Mouse (Mus musculus): ENCODE results near the gene Flt1. TPM values are rescaled to one million over a fixed set of nuclear protein-coding genes. Genes with fewer than 3 reads are reported as not detected.

Flt1 gene
- polyA plus RNA-seq, 1 experiment from 2014 or later: 3.9 TPM

DNA sequence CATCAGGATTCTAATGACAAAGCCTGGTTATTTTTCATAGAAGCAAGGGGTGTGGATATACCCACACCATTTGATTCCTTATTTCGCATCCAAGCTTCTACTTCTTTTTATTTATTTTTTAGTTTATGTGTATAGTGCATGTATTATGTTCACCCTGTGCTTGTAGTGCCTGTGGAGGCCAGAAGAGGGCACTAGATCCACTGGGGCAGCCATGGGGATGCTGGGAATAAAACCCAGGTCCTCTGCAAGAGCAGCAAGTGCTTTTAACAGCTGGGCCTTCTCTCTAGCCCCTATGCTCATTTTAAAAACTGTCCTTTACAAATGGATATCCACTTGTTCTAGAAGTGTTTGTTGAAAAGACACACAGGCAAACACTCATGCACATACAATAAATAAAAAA lies 33.2 kb downstream of the Flt1 start:
- ATAC-seq (ENCODE audit: low FRiP score, low TSS enrichment): no peak
- 90% methylated on average over 1 of the region's 1 CpGs for WGBS
- no peak overlapping the region for H3K4me2 ChIP-seq (replicated peaks; ENCODE audit: low read depth)

GRCm38 (mm10) chr5:147683707-147684323 lies 42.0 kb downstream of the Flt1 start:
- 88% methylated on average over 12 of the region's 12 CpGs for WGBS
- TF ChIP-seq CTCF (IDR thresholded peaks at IDR 0.05; ENCODE audit: low read depth) (no peak), EP300 (optimal IDR thresholded peaks at IDR 0.05) (no peak)
- H3K27me3 ChIP-seq (ENCODE audit: control insufficient read depth, insufficient read depth, low read length): no peaks in the 10 kb centered on the region

More for the DNA sequence above, 33.2 kb downstream of the Flt1 start:
- Histone ChIP-seq H3K9ac (ENCODE audit: low read length) (no peak overlapping the region), H3K9me3 (ENCODE audit: control insufficient read depth, low read length) (no peaks in the 10 kb centered on the region), H3K27ac (replicated peaks) (no peak overlapping the region), H3K4me3 (ENCODE audit: low read depth, low read length) (no peak overlapping the region), H3K27me3 (ENCODE audit: control insufficient read depth, insufficient read depth, low read length) (no peaks in the 10 kb centered on the region), H3K36me3 (ENCODE audit: control insufficient read depth, insufficient read depth, low read length) (no peaks in the 10 kb centered on the region), H3K4me1 (replicated peaks; ENCODE audit: control insufficient read depth, insufficient read depth) (no peaks in the 10 kb centered on the region)
- no peak for DNase-seq (ENCODE audit: low spot score)
- TF ChIP-seq CTCF (IDR thresholded peaks at IDR 0.05; ENCODE audit: low read depth) (no peak), EP300 (optimal IDR thresholded peaks at IDR 0.05) (no peak)

DNA sequence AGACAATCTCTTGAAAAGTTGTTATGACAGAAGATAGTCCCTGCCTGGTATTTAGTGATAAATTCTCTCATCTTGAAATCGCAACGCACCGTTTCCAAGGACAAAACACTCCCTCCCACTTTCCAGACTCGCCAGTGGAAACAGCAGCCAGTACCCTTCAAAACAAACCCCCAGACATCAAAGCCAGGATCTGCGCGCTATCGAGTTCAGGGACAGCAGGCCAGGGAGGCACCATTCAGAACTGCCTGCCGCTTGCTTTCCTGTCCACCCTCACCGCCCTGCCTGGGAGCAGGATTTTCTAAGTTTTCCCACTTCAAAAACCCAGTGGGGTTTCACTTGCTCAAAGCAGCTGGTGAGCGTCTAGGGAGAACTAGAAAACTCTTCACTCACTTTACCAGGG lies 44.6 kb downstream of the Flt1 start:
- Histone ChIP-seq H3K27ac (replicated peaks) (no peak overlapping the region), H3K4me3 (ENCODE audit: low read depth, low read length) (no peak overlapping the region), H3K4me1 (replicated peaks; ENCODE audit: control insufficient read depth, insufficient read depth) (no peaks in the 10 kb centered on the region), H3K9me3 (ENCODE audit: control insufficient read depth, low read length) (no peaks in the 10 kb centered on the region), H3K9ac (ENCODE audit: low read length) (no peak overlapping the region), H3K36me3 (ENCODE audit: control insufficient read depth, insufficient read depth, low read length) (no peaks in the 10 kb centered on the region), H3K4me2 (replicated peaks; ENCODE audit: low read depth) (no peak overlapping the region), H3K27me3 (ENCODE audit: control insufficient read depth, insufficient read depth, low read length) (no peaks in the 10 kb centered on the region)
- DNase-seq (ENCODE audit: low spot score) (no peak), ATAC-seq (ENCODE audit: low FRiP score, low TSS enrichment) (no peak)
- WGBS: 16% methylated on average over 10 of the region's 10 CpGs
- TF ChIP-seq EP300 (optimal IDR thresholded peaks at IDR 0.05) (no peak), CTCF (IDR thresholded peaks at IDR 0.05; ENCODE audit: low read depth) (no peak)

More at GRCm38 (mm10) chr5:147683707-147684323, 42.0 kb downstream of the Flt1 start:
- no peaks in the 10 kb centered on the region for H3K4me1 ChIP-seq (replicated peaks; ENCODE audit: control insufficient read depth, insufficient read depth)
- H3K27ac ChIP-seq (replicated peaks): no peak overlapping the region
- DNase-seq (ENCODE audit: low spot score) (no peak), ATAC-seq (ENCODE audit: low FRiP score, low TSS enrichment) (no peak)
- no peak overlapping the region for H3K9ac ChIP-seq (ENCODE audit: low read length)
- no peaks in the 10 kb centered on the region for H3K9me3 ChIP-seq (ENCODE audit: control insufficient read depth, low read length)
- no peaks in the 10 kb centered on the region for H3K36me3 ChIP-seq (ENCODE audit: control insufficient read depth, insufficient read depth, low read length)
- no peak overlapping the region for H3K4me3 ChIP-seq (ENCODE audit: low read depth, low read length)
- no peak overlapping the region for H3K4me2 ChIP-seq (replicated peaks; ENCODE audit: low read depth)

DNA sequence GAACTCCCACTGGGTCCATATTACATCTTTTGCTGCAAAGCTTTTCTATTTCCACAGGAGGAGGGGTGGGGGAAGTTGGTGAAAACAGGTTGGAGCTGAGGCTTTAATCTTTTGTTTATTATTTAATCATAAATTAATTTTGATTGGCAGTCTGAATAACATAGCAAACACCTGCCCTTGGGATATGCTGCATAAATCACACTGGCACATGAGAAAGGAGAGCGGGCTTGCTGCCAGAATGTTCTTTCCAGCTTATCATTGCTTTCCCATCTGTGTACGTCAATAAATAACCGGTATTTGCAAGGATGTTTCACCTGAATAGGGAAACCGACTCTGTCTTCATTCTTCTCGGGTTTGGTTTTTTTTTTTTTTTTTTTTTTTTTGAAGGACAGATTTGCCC lies 45.1 kb downstream of the Flt1 start:
- DNase-seq (ENCODE audit: low spot score) (no peak), ATAC-seq (ENCODE audit: low FRiP score, low TSS enrichment) (no peak)
- TF ChIP-seq EP300 (optimal IDR thresholded peaks at IDR 0.05): no peak
- TF ChIP-seq CTCF (IDR thresholded peaks at IDR 0.05; ENCODE audit: low read depth): no peak
- no peak overlapping the region for H3K27ac ChIP-seq (replicated peaks)
- no peak overlapping the region for H3K9ac ChIP-seq (ENCODE audit: low read length)
- H3K9me3 ChIP-seq (ENCODE audit: control insufficient read depth, low read length): no peaks in the 10 kb centered on the region
- no peaks in the 10 kb centered on the region for H3K27me3 ChIP-seq (ENCODE audit: control insufficient read depth, insufficient read depth, low read length)
- no peak overlapping the region for H3K4me2 ChIP-seq (replicated peaks; ENCODE audit: low read depth)
- no peaks in the 10 kb centered on the region for H3K4me1 ChIP-seq (replicated peaks; ENCODE audit: control insufficient read depth, insufficient read depth)
- WGBS: 32% methylated on average over 5 of the region's 5 CpGs
- no peak overlapping the region for H3K4me3 ChIP-seq (ENCODE audit: low read depth, low read length)
- no peaks in the 10 kb centered on the region for H3K36me3 ChIP-seq (ENCODE audit: control insufficient read depth, insufficient read depth, low read length)

GRCm38 (mm10) chr5:147679316-147679715 lies 46.5 kb downstream of the Flt1 start:
- Histone ChIP-seq H3K9ac (ENCODE audit: low read length) (no peak overlapping the region), H3K36me3 (ENCODE audit: control insufficient read depth, insufficient read depth, low read length) (no peaks in the 10 kb centered on the region), H3K9me3 (ENCODE audit: control insufficient read depth, low read length) (no peaks in the 10 kb centered on the region), H3K27me3 (ENCODE audit: control insufficient read depth, insufficient read depth, low read length) (no peaks in the 10 kb centered on the region), H3K27ac (replicated peaks) (no peak overlapping the region), H3K4me1 (replicated peaks; ENCODE audit: control insufficient read depth, insufficient read depth) (no peaks in the 10 kb centered on the region), H3K4me3 (ENCODE audit: low read depth, low read length) (no peak overlapping the region), H3K4me2 (replicated peaks; ENCODE audit: low read depth) (no peak overlapping the region)
- ATAC-seq (ENCODE audit: low FRiP score, low TSS enrichment) (no peak), DNase-seq (ENCODE audit: low spot score) (no peak)
- 81% methylated on average over 12 of the region's 12 CpGs for WGBS
- TF ChIP-seq CTCF (IDR thresholded peaks at IDR 0.05; ENCODE audit: low read depth) (no peak), EP300 (optimal IDR thresholded peaks at IDR 0.05) (no peak)

- no peak overlapping the region for H3K9ac ChIP-seq (ENCODE audit: low read length)
- no peaks in the 10 kb centered on the region for H3K4me1 ChIP-seq (replicated peaks; ENCODE audit: control insufficient read depth, insufficient read depth)
- no peak overlapping the region for H3K4me3 ChIP-seq (ENCODE audit: low read depth, low read length)
- H3K36me3 ChIP-seq (ENCODE audit: control insufficient read depth, insufficient read depth, low read length): no peaks in the 10 kb centered on the region
- DNase-seq (ENCODE audit: low spot score): no peak
- H3K9me3 ChIP-seq (ENCODE audit: control insufficient read depth, low read length): no peaks in the 10 kb centered on the region
- 85% methylated on average over 5 of the region's 5 CpGs for WGBS
- no peak overlapping the region for H3K4me2 ChIP-seq (replicated peaks; ENCODE audit: low read depth)
- no peaks in the 10 kb centered on the region for H3K27me3 ChIP-seq (ENCODE audit: control insufficient read depth, insufficient read depth, low read length)
- TF ChIP-seq EP300 (optimal IDR thresholded peaks at IDR 0.05): no peak
- no peak for TF ChIP-seq CTCF (IDR thresholded peaks at IDR 0.05; ENCODE audit: low read depth)
- no peak overlapping the region for H3K27ac ChIP-seq (replicated peaks)
- ATAC-seq (ENCODE audit: low FRiP score, low TSS enrichment): no peak
These were observed 50.0 kb downstream of the Flt1 start for GRCm38 (mm10) chr5:147675791-147676190.

Data from stomach, postnatal 0 days (tissue).